Mouse (Mus musculus): ENCODE data around the gene Tnfaip3. TPM values are rescaled to one million over a fixed set of nuclear protein-coding genes. Genes with fewer than 3 reads are reported as not detected.
A peak's percentile ranks its signal among the peaks of the same experiment; 100 is the strongest.

The Tnfaip3 gene
- total RNA-seq (2021), result 1 to 10 TPM; 2.4 to 4.9 TPM
- long read RNA-seq, experiment 1, full-length matches to known transcripts, result 5 of 5 reads
- long read RNA-seq, experiment 1, partial matches to known transcripts, result 0 of 5 reads
- long read RNA-seq, experiment 1, other reads (novel, unspliced or antisense), result 0 of 5 reads
- long read RNA-seq, experiment 2, full-length matches to known transcripts, result 4 of 4 reads
- long read RNA-seq, experiment 2, partial matches to known transcripts, result 0 of 4 reads
- long read RNA-seq, experiment 2, other reads (novel, unspliced or antisense), result 0 of 4 reads

DNA sequence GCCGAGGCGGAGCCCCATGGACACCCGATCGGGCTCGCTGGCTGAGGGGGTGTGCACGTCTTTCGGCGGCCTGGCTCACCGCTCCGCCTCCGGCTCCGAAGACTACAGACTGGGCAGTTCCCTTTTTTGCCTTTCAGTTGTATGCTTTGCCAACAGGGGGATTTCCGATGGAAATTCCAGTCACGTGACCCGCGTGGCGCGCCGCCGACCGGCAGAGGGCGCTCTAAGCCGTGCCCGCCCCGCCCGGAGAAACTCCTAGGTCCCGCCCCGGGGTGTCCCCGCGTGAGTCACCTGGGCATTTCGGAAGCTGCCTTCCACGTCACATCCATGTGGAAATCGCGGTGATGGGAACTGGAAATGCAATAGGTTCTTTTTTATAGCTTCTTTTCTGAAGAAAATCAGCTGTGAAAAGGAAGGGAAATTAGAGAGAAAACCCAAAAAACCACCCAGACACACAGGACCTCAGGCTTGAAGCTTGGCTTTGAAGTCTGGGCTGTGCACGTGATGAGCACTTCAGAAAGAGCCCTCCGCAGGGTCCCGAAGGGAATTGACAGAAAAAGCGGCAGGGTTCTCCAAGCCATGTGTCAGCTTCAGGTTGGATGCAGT lies at the start of gene Tnfaip3:
TSS of gene Tnfaip3 (minus strand) at position 401 of the 606 bp plus-strand sequence.
- DNase-seq, result peak; percentile 98 to 99
- intact Hi-C loops (cut with DNase I), result loop anchor here (2.0 to 5.0 kb wide), 2 partner anchors 47 to 171 kb away; no protein-coding TSS in a partner anchor

- DNase-seq, result no peak
- intact Hi-C loops (cut with DNase I), result loop anchor here (5.0 kb wide), 1 partner anchor 48 kb away; the partner anchor contains the start of gene Tnfaip3
Observed at GRCm38 (mm10) chr10:19064651-19065601, 49.5 kb upstream of the Tnfaip3 start.

DNA sequence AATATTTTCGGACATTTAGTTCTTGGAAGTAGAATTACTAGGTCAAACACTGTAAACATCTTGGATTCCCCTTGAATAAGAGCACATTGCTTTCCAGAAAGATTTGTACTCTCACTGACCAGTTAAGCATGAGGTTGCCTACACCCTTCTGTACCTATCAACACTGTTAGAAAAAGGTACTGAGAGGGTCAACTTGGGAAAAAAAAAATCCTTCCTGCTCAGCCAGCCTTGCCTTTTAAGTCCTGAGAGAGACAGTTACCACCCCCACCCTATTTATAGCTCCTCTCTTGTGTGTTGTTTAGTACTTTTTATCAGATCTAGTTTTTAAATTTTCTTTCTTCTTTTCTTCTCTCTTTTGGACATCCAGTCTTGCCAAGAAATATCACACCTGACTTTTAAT lies 48.2 kb upstream of the Tnfaip3 start:
- no peak for DNase-seq
- intact Hi-C loops (cut with DNase I), result loop anchor here (5.0 kb wide), 1 partner anchor 46 kb away; the partner anchor contains the start of gene Tnfaip3

DNA sequence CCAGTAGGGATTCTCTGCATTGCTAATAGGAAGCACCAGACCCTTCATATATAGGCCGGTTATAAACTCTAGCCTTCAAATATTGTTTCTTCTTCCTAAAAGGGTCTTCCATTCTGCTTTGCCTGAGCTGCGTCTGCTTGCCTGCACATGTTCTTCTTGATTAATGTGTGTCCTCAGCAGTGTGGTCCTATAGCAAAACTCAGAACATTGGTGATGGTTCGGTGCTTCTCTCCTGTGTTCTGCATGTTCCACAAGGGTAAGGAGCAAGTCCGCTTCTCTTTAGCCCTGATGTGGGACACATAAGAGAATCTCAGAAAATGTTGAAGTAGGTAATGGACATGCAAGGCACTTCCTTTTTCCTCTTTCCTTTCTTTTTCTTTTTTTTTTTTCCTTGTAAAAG lies 47.8 kb upstream of the Tnfaip3 start:
- intact Hi-C loops (cut with DNase I), result loop anchor here (5.0 kb wide), 1 partner anchor 46 kb away; the partner anchor contains the start of gene Tnfaip3
- no peak for DNase-seq

DNA sequence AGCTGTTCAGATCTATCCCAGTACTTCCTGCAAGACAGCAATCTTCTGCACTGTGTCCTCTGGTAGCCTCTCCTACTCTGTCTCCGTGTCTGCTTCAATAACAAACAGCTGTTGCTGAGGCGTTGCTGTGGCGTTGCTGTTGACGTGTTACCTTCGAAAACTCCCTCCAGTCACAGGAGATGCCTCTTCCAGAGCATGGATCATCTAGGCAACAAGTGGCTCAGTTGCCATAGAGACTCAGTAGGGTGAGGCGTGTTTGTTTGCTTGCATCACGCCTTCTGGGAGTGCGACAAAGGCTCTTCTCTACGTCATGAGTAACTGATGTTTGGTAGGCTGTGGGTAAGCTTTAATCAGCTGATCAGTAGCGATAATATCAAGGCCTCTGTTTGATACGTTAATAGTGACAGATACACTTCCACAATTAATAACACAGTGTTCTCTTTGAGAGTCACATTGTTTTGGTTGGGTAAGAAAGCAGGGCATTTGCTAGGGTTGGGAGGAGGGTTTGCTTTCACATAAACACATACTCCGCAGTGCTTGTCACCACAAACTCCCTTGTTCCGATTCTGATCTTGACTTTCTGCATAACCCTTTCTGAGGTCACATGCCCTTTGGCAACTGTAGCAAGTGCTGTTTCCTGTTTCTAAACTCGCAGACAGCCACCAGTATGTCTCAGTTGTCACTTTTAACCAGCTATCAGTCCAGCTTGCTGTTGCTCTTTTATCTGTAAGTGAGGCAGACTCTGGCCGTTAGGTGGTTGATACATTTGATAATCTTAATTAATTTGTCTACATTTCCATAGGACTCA lies 46.8 kb upstream of the Tnfaip3 start:
- DNase-seq, result peak; percentile 12 to 21
- intact Hi-C loops (cut with DNase I), result loop anchor here (5.0 kb wide), 1 partner anchor 45 kb away; the partner anchor contains the start of gene Tnfaip3

DNA sequence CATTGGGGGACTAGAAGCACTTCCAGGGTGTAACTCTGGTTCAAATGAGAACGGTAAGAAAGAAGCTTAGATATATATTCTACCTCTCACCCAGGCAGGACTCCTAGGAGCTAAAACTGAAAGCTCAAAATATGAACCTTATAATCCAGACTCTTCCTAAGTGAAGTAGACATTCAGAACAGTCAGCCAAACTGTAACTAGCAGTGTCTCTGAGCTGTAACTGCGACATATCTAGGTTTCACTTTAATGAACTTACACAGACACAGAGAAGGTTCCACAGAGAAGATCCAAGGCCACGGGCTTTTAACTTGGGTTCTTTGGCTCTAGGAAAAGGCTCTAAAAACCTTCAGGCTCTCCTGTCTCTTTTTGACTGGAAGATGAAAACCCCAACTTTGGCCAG lies 45.7 kb upstream of the Tnfaip3 start:
- DNase-seq, result no peak
- intact Hi-C loops (cut with DNase I), result loop anchor here (5.0 kb wide), 1 partner anchor 44 kb away; the partner anchor contains the start of gene Tnfaip3

DNA sequence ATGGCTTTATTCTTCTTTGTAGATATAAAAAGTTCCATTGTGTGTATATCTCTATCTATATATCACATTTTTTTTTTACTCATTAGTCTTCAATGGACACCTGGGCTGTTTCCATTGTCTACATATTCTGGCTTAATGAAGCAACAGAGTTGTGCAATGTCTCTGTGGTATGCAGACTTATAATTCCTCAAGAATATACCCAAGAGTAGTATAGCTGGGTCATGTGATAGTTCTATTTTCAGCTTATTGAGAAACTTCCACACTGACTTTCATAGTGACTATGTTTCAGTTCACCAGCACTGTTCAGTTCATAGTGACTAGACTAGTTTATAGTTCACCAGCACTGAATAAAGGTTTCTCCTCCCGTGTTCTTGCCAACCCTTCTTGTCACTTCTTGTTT lies 38.1 kb upstream of the Tnfaip3 start:
- no peak for DNase-seq
- intact Hi-C loops (cut with DNase I), result no loop called here

- intact Hi-C loops (cut with DNase I), result no loop called here
- DNase-seq, result no peak
Observed at GRCm38 (mm10) chr10:19045986-19046385, 30.5 kb upstream of the Tnfaip3 start.

GRCm38 (mm10) chr10:19044765-19045516 lies 29.5 kb upstream of the Tnfaip3 start:
- DNase-seq, result no peak
- intact Hi-C loops (cut with DNase I), result no loop called here

DNA sequence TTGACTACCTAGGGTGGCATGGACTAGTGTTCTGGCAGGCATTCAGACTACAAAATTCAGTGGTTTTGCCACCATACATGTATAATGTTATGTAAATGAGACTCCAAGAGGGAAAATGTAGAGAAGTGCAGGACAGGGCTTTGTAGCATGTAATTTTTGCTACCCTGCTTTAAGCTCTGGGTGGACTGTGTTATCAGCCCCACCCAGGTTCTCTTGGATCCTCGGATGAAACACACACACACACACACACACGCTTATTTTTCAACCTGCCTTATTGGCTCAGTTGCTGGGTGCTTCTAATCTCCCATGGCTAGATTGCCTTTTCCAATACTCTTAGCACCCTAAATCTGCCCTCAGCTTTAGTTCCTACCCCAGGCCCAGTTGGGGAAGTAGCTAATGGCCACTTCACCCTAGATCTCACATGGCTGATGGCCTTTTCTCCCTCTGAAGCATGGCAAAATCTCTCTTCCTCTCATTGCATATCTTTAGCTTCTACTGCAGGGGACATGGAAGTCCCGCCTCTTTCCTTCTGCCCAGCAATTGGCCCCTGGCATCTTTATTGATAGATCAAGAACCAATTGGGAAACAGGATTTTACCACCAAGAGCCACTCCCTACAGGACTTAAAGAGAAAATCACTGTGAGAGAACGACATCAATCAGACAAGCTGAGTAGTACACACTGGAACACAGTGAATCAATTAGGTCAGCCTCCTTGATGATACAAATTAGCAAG lies 28.2 kb upstream of the Tnfaip3 start:
- no peak for DNase-seq
- intact Hi-C loops (cut with DNase I), result no loop called here

DNA sequence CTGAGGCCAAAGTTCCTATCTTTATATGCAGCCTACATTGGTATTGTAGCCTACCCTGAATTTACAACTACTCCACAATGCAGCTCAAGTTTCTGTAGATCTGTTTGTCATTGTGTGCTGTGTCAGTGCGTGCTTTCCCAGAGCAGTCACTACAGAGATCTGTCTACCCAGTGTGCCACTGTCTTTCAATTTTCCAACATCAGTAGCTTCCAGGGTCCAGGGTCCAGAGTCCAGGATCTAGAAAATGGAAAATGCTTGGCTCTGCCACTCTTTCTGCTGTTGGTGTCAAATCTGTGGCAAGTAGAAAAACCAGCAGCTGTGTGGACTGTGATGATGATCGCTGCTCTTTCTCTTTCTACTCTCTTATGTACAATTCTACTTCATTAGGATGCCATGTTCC lies 24.7 kb upstream of the Tnfaip3 start:
- DNase-seq, result no peak
- intact Hi-C loops (cut with DNase I), result no loop called here

DNA sequence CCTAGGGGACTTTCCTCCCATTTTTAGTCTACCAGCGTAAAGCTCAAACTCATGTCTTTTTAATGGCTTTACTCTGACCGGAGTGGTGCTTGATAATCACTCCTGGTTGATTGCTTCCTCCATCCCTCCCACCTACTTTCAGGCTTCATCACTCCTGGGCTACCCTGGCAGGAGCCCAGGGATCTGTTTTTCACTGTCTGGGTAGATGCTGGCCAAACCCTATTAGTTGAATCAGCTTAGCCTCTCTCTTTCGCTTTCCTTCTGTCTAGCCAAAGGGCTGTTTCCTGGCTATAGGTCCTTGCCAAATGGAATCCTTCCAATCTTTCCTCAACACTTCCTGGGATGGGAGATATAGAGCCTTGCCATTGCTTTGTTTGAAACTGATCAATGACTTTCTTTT lies 19.3 kb upstream of the Tnfaip3 start:
- no peak for DNase-seq
- intact Hi-C loops (cut with DNase I), result no loop called here

- intact Hi-C loops (cut with DNase I), result no loop called here
- no peak for DNase-seq
Observed at GRCm38 (mm10) chr10:19033696-19034095, 18.2 kb upstream of the Tnfaip3 start.

- intact Hi-C loops (cut with DNase I), result no loop called here
- no peak for DNase-seq
Observed at GRCm38 (mm10) chr10:19031875-19032274, 16.4 kb upstream of the Tnfaip3 start.

DNA sequence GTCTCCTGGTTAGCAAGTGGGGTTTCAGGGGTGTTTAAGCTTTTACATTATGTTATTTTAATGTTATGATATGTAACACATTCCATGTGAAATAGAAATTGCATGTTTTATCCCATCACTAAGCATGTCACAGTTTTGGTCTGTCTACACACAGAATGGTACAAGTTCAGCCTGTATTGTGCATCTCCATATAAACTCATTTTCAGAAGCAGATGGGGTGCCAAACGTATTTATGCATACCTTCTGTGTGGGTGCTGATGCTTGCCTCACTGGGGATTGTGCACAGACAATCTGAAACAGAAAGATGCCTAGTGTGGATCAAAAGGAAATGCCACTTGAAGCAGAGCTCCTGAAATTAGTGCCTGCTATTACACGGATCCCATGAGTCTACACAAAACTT lies 15.2 kb upstream of the Tnfaip3 start:
- intact Hi-C loops (cut with DNase I), result no loop called here
- DNase-seq, result no peak

GRCm38 (mm10) chr10:19026710-19027109 lies 11.3 kb upstream of the Tnfaip3 start:
- intact Hi-C loops (cut with DNase I), result no loop called here
- DNase-seq, result no peak

- intact Hi-C loops (cut with DNase I), result no loop called here
- DNase-seq, result no peak
Observed at GRCm38 (mm10) chr10:19024353-19024752, 8.9 kb upstream of the Tnfaip3 start.

DNA sequence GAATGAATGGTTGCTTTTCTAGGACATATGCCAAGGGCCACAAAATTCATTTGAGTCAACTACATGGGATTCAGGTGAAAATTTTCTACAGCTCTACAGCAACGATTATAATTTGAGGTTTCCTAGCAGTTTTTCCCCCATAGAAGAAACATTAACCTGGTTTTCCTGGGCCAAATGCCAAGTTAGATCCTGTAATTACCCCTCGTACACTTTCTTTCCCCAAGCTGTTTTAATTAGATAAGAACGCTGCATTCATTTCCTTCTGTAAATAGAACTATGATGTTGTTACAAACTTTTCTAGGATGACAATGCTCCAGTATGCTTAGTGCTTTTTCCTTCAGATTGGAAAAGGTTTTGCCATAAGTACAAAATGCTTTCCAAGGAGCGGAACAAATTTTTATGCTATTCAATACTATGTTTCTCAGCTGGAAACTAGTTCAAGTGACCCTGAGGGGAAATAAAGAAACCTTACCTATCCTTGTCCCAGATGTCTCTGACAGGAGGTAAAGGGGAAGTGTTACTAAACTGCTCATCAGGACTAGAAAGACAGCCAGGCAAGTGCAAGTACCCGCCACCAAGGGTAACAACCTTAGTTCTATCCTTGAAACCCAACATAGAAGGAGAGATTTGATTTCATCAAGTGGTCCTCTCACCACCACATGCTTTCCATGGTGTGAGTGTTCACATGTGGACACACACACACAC lies 8.3 kb upstream of the Tnfaip3 start:
- no peak for DNase-seq
- intact Hi-C loops (cut with DNase I), result no loop called here

All from heart, postnatal 14 days (tissue).